Mouse (Mus musculus) kidney, adult 2 months (tissue): Measurements from ENCODE around the gene Batf.

Experiments used
- CTCF ChIP-seq: fragments of 200-500 bp; conservative IDR thresholded peaks from 2 replicates; pipeline ENCODE4 v1.5.1; 2011; ENCODE audit warnings: low read depth, mild to moderate bottlenecking, control low read depth, low read length, moderate library complexity, mixed read lengths; ENCODE audit not compliant: insufficient read depth, insufficient read length
- POLR2A ChIP-seq: fragments of 200-500 bp; IDR thresholded peaks from one replicate; pipeline ENCODE4 v1.6.1; 2011; ENCODE audit warnings: low read depth, low read length, control low read depth

DNA sequence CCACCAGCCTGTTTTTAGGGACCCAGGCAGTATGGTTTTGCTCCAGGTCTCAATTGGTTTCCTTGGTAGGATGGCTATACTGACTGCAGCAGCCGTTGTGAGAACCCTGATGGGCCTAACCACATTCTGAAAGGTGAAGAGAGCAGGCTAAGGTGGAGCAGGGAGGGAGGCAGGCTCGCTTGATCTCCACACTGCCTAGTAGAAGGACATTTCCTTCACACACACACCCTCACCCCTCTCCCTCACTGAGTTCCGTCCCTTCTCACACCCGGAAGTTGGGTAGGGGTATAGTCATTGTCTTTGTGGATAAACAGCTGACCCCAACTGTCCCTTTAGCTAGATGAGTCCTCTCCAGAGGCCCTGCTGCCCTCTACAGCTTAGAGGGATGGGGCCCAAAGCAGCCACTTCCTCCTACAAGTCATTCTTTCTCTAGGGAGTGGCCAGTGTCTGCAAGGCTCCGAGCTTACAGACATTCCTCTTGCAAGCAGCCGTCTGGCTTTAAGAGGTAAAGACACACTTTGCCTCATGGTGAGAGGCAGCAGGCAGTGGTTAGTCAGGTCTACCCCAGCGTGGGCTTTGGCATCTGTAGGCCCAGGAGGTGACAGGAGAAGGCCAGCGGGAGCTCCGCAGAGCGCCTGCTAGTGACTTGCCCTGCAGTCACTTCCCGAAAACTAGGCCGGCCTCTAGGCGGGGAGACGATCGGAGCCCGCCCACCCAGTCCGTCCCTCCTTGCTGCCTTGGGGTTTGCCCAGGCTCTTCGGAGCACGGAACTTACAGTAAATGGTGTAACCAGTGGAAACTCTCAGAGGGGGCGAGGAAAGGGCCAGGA lies 18.7 kb downstream of the Batf start:
- peak; percentile 74 for TF ChIP-seq POLR2A
- 0 out of 2 replicates have a peak, but pooled peaks have one; percentile 0 for TF ChIP-seq CTCF
